Mouse (Mus musculus): ENCODE results near the gene Pnldc1. TPM values are rescaled to one million over a fixed set of nuclear protein-coding genes. Genes with fewer than 3 reads are reported as not detected.
"Not testable (repeated sequence)": the region's sequence is repeated elsewhere in the genome, so short reads cannot be mapped to it uniquely, and the experiment has no call there.

Pnldc1 gene
- polyA plus RNA-seq, 1 experiment: 0.05 TPM

GRCm38 (mm10) chr17:12906436-12906835, 3.6 kb downstream of the Pnldc1 start:
- Histone ChIP-seq H3K4me2 (ENCODE audit: low read depth) (no peak overlapping the region), H3K36me3 (ENCODE audit: control insufficient read depth, insufficient read depth) (peaks cover 11% of the 10 kb centered on the region), H3ac (ENCODE audit: control insufficient read depth, insufficient read length) (no peak overlapping the region), H3K79me2 (ENCODE audit: control insufficient read depth, insufficient read depth) (no peaks in the 10 kb centered on the region), H3K27me3 (ENCODE audit: control insufficient read depth, insufficient read depth, insufficient read length) (no peaks in the 10 kb centered on the region), H3K4me3 (no peak overlapping the region)
- TF ChIP-seq POLR2A (IDR thresholded peaks at IDR 0.05; ENCODE audit: insufficient read length, low read depth) (no peak), CEBPB (IDR thresholded peaks at IDR 0.05; ENCODE audit: insufficient read depth, poor library complexity, severe bottlenecking) (no peak), MAX (IDR thresholded peaks at IDR 0.05; ENCODE audit: low read depth) (no peak), REST (IDR thresholded peaks at IDR 0.05; ENCODE audit: insufficient read depth, insufficient read length) (no peak), MYOG (IDR thresholded peaks at IDR 0.05; ENCODE audit: control insufficient read depth in 1 of 3, insufficient read depth in 1 of 3, insufficient read length in 2 of 3, low read depth in 2 of 3) (no peak)

GRCm38 (mm10) chr17:12905810-12906209, 4.2 kb downstream of the Pnldc1 start:
- H3K4me2 ChIP-seq (ENCODE audit: low read depth): no peak overlapping the region
- H3K27me3 ChIP-seq (ENCODE audit: control insufficient read depth, insufficient read depth, insufficient read length): no peaks in the 10 kb centered on the region
- peaks cover 11% of the 10 kb centered on the region for H3K36me3 ChIP-seq (ENCODE audit: control insufficient read depth, insufficient read depth)
- TF ChIP-seq TCF3 (IDR thresholded peaks at IDR 0.05; ENCODE audit: insufficient read length, low read depth) (no peak), REST (IDR thresholded peaks at IDR 0.05; ENCODE audit: insufficient read depth, insufficient read length) (no peak)
- H3K4me3 ChIP-seq: no peak overlapping the region
- no peak overlapping the region for H3ac ChIP-seq (ENCODE audit: control insufficient read depth, insufficient read length)
- no peaks in the 10 kb centered on the region for H3K79me2 ChIP-seq (ENCODE audit: control insufficient read depth, insufficient read depth)

DNA sequence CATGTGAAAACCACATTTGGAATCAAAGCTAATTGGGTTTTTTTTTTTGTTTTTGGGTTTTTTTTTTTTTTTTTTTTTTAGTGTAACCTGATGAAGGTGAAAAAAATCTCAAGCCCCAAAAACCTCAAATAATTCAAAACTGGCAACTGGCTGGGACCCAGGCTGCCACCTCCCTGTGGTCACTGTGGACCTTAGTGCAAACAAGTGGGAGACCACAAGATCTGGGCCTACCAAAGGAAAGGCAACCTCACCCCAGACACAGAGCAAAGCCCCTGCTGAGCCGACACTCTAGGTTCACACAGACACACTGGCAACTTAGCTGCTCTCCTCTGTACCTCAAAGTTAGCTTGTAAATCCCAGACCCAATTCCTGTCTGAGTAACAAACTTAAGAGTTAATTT, 5.7 kb downstream of the Pnldc1 start:
- Histone ChIP-seq H3K36me3 (ENCODE audit: control insufficient read depth, insufficient read depth) (peaks cover 11% of the 10 kb centered on the region), H3K4me2 (ENCODE audit: low read depth) (no peak overlapping the region), H3ac (ENCODE audit: control insufficient read depth, insufficient read length) (no peak overlapping the region), H3K79me2 (ENCODE audit: control insufficient read depth, insufficient read depth) (no peaks in the 10 kb centered on the region), H3K4me3 (no peak overlapping the region), H3K27me3 (ENCODE audit: control insufficient read depth, insufficient read depth, insufficient read length) (no peaks in the 10 kb centered on the region)
- TF ChIP-seq CEBPB (IDR thresholded peaks at IDR 0.05; ENCODE audit: insufficient read depth, poor library complexity, severe bottlenecking) (no peak), SRF (IDR thresholded peaks at IDR 0.05; ENCODE audit: control insufficient read depth, insufficient read length, low read depth) (no peak), MYOG (IDR thresholded peaks at IDR 0.05; ENCODE audit: control insufficient read depth in 1 of 3, insufficient read depth in 1 of 3, insufficient read length in 2 of 3, low read depth in 2 of 3) (no peak), USF1 (IDR thresholded peaks at IDR 0.05; ENCODE audit: low read depth) (no peak), POLR2A (IDR thresholded peaks at IDR 0.05; ENCODE audit: insufficient read length, low read depth) (no peak), MAX (IDR thresholded peaks at IDR 0.05; ENCODE audit: low read depth) (no peak), REST (IDR thresholded peaks at IDR 0.05; ENCODE audit: insufficient read depth, insufficient read length) (no peak), POLR2AphosphoS2 (IDR thresholded peaks at IDR 0.05; ENCODE audit: insufficient read length, low read depth) (no peak), MYOD1 (IDR thresholded peaks at IDR 0.05; ENCODE audit: control insufficient read depth in 1 of 3, insufficient read length in 2 of 3, low read depth in 2 of 3) (no peak), TCF12 (IDR thresholded peaks at IDR 0.05; ENCODE audit: insufficient read depth, poor library complexity, severe bottlenecking) (no peak)

GRCm38 (mm10) chr17:12903372-12904333, 6.4 kb downstream of the Pnldc1 start:
- H3K4me3 ChIP-seq: no peak overlapping the region
- H3ac ChIP-seq (ENCODE audit: control insufficient read depth, insufficient read length): no peak overlapping the region
- no peaks in the 10 kb centered on the region for H3K79me2 ChIP-seq (ENCODE audit: control insufficient read depth, insufficient read depth)
- no peak for TF ChIP-seq TCF3 (IDR thresholded peaks at IDR 0.05; ENCODE audit: insufficient read length, low read depth)
- no peak for TF ChIP-seq E2F4 (IDR thresholded peaks at IDR 0.05; ENCODE audit: insufficient read depth)
- no peak for TF ChIP-seq SRF (IDR thresholded peaks at IDR 0.05; ENCODE audit: control insufficient read depth, insufficient read length, low read depth)
- TF ChIP-seq MYOG (IDR thresholded peaks at IDR 0.05; ENCODE audit: control insufficient read depth in 1 of 3, insufficient read depth in 1 of 3, insufficient read length in 2 of 3, low read depth in 2 of 3): no peak
- TF ChIP-seq REST (IDR thresholded peaks at IDR 0.05; ENCODE audit: insufficient read depth, insufficient read length): no peak
- TF ChIP-seq POLR2AphosphoS2 (IDR thresholded peaks at IDR 0.05; ENCODE audit: insufficient read length, low read depth): no peak
- TF ChIP-seq MYOD1 (IDR thresholded peaks at IDR 0.05; ENCODE audit: control insufficient read depth in 1 of 3, insufficient read length in 2 of 3, low read depth in 2 of 3): no peak
- no peak for TF ChIP-seq MAX (IDR thresholded peaks at IDR 0.05; ENCODE audit: low read depth)
- TF ChIP-seq USF1 (IDR thresholded peaks at IDR 0.05; ENCODE audit: low read depth): no peak
- TF ChIP-seq TCF12 (IDR thresholded peaks at IDR 0.05; ENCODE audit: insufficient read depth, poor library complexity, severe bottlenecking): no peak
- TF ChIP-seq POLR2A (IDR thresholded peaks at IDR 0.05; ENCODE audit: insufficient read length, low read depth): no peak
- no peak for TF ChIP-seq CEBPB (IDR thresholded peaks at IDR 0.05; ENCODE audit: insufficient read depth, poor library complexity, severe bottlenecking)
- no peak overlapping the region for H3K4me2 ChIP-seq (ENCODE audit: low read depth)
- no peaks in the 10 kb centered on the region for H3K27me3 ChIP-seq (ENCODE audit: control insufficient read depth, insufficient read depth, insufficient read length)
- peaks cover 11% of the 10 kb centered on the region for H3K36me3 ChIP-seq (ENCODE audit: control insufficient read depth, insufficient read depth)

DNA sequence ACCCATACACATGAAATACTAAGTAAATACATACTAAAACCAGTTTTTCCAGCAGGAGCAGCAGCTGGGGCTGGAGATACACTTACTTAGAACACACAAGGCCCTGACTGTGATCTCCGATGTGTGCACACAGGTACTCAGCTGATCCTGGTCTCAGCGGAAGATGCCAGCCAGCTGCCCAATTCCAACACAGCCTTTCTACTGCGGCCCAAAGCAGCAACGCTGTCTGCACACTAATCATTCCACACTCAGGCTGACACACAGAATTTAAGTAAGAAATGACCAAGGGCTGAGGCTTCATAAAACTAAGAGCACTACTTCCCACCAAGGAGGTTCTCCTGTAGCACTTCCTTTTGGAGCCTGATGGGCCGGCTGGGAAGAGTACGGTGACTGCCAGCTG, 7.7 kb downstream of the Pnldc1 start:
- H3K36me3 ChIP-seq (ENCODE audit: control insufficient read depth, insufficient read depth): peaks cover 7% of the 10 kb centered on the region
- TF ChIP-seq E2F4 (IDR thresholded peaks at IDR 0.05; ENCODE audit: insufficient read depth) (no peak), SRF (IDR thresholded peaks at IDR 0.05; ENCODE audit: control insufficient read depth, insufficient read length, low read depth) (no peak), POLR2AphosphoS2 (IDR thresholded peaks at IDR 0.05; ENCODE audit: insufficient read length, low read depth) (no peak), MYOG (IDR thresholded peaks at IDR 0.05; ENCODE audit: control insufficient read depth in 1 of 3, insufficient read depth in 1 of 3, insufficient read length in 2 of 3, low read depth in 2 of 3) (no peak), CEBPB (IDR thresholded peaks at IDR 0.05; ENCODE audit: insufficient read depth, poor library complexity, severe bottlenecking) (no peak), MYOD1 (IDR thresholded peaks at IDR 0.05; ENCODE audit: control insufficient read depth in 1 of 3, insufficient read length in 2 of 3, low read depth in 2 of 3) (no peak)

DNA sequence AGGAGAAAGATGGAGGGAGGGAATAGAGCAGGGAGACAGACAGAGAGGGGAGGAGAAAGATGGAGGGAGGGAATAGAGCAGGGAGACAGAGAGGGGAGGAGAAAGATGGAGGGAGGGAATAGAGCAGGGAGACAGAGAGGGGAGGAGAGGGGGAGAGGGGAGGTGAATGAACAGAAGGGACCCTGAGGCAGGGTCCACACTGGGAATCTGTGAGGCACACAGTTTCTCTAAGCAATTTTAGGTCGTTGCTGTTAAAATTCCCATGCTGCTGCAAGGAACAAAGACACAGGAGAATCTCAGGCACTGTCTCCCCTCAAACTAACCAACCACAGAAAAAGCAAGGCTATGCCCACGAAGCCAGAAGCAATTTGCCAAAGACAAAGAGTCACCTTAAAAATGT, 11.4 kb downstream of the Pnldc1 start:
- H3K36me3 ChIP-seq (ENCODE audit: control insufficient read depth, insufficient read depth); H3ac ChIP-seq (ENCODE audit: control insufficient read depth, insufficient read length); H3K4me3 ChIP-seq: not testable (repeated sequence)

More for the DNA sequence above, 7.7 kb downstream of the Pnldc1 start:
- Histone ChIP-seq H3K79me2 (ENCODE audit: control insufficient read depth, insufficient read depth) (no peaks in the 10 kb centered on the region), H3ac (ENCODE audit: control insufficient read depth, insufficient read length) (no peak overlapping the region), H3K4me2 (ENCODE audit: low read depth) (no peak overlapping the region), H3K4me3 (no peak overlapping the region), H3K27me3 (ENCODE audit: control insufficient read depth, insufficient read depth, insufficient read length) (no peaks in the 10 kb centered on the region)

More for the DNA sequence above, 11.4 kb downstream of the Pnldc1 start:
- H3K4me2 ChIP-seq (ENCODE audit: low read depth); H3K79me2 ChIP-seq (ENCODE audit: control insufficient read depth, insufficient read depth); H3K27me3 ChIP-seq (ENCODE audit: control insufficient read depth, insufficient read depth, insufficient read length): not testable (repeated sequence)

Data from myocyte (in vitro differentiated cells).